Mouse (Mus musculus) forebrain, embryonic 16.5 days (tissue): Measurements from ENCODE around the gene Fam241b. TPM values are rescaled to one million over a fixed set of nuclear protein-coding genes. Genes with fewer than 3 reads are reported as not detected.
A peak's percentile ranks its signal among the peaks of the same experiment; 100 is the strongest.
"Not testable (repeated sequence)": the region's sequence is repeated elsewhere in the genome, so short reads cannot be mapped to it uniquely, and the experiment has no call there.

Source experiments
- ATAC-seq: fragments of 200-750 bp; cut with Nextera tagmentation; 2 replicates; pipeline ENCODE4 v1.8.0; 2017; ENCODE audit warnings: mild to moderate bottlenecking, moderate library complexity
- H3K27ac ChIP-seq: fragments of 300-500 bp; sonication (generic); 2 replicates; pipeline ENCODE4 v1.5.1; 2014; ENCODE audit warnings: low read length, control low read depth
- H3K27me3 ChIP-seq: fragments of 300-500 bp; sonication (generic); replicated peaks from 2 replicates; pipeline ENCODE4 v1.6.1; 2014; ENCODE audit warnings: low read length; ENCODE audit not compliant: control insufficient read depth, insufficient read depth
- H3K36me3 ChIP-seq: fragments of 300-500 bp; sonication (generic); 2 replicates; pipeline ENCODE4 v1.6.1; 2014; ENCODE audit not compliant: control insufficient read depth, insufficient read depth
- H3K4me1 ChIP-seq: fragments of 300-500 bp; sonication (generic); replicated peaks from 2 replicates; pipeline ENCODE4 v1.6.1; 2014; ENCODE audit warnings: low read length; ENCODE audit not compliant: control insufficient read depth, insufficient read depth
- H3K4me2 ChIP-seq: fragments of 300-500 bp; sonication (generic); 2 replicates; pipeline ENCODE4 v1.6.1; 2014; ENCODE audit warnings: mild to moderate bottlenecking, low read length, control low read depth
- H3K4me3 ChIP-seq: fragments of 300-500 bp; sonication (generic); replicated peaks from 2 replicates; pipeline ENCODE4 v1.5.1; 2014; ENCODE audit warnings: mild to moderate bottlenecking, low read length, control low read depth
- H3K9ac ChIP-seq: fragments of 300-500 bp; sonication (generic); replicated peaks from 2 replicates; pipeline ENCODE4 v1.6.1; 2014; ENCODE audit warnings: low read depth, low read length, control low read depth
- H3K9me3 ChIP-seq: fragments of 300-500 bp; sonication (generic); 2 replicates; pipeline ENCODE4 v1.6.1; 2016; ENCODE audit warnings: low read length; ENCODE audit not compliant: control insufficient read depth
- WGBS: fragments of 180-500 bp; shearing (Covaris S2); extraction: QIAGEN DNeasy Blood & Tissue Kit; methylation state at CpG from one replicate; pipeline ENCODE4 v1.1.7; 2014; 5-methylcytosine and 5-hydroxymethylcytosine counted together
- polyA plus RNA-seq: library from polyadenylated mRNA; unstranded; fragments of >200 nt; fragmentation: Nextera tagmentation; extraction: Ambion mirVana; gene quantifications from 2 replicates; pipeline ENCODE4 v1.2.1, GENCODE M21; 2015

Fam241b gene
- polyA plus RNA-seq, 1 experiment from 2014 or later = 185 TPM

DNA sequence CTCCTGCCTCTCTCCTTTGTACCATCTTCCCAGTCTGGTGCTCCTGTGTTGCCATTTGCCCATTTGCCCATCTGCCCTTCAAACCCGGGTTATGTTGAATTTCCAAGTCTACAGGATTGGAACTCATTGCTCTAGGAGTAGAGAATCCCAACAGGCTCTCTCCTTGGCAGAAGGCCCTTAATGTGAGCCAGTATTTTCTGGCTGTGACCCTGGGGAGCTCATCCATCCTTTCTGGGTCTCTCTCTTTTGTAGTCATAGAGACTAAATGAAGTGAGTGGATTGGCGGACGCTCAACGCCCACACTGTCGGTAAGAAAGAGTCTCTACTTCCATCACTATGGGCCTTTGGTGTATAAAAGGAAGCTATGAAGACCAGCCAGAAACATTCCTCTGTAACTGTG is 56.9 kb downstream of the Fam241b start:
- H3K4me2 ChIP-seq = no peak overlapping the region
- no peaks in the 10 kb centered on the region for H3K27me3 ChIP-seq
- no peak overlapping the region for H3K9ac ChIP-seq
- ATAC-seq = no peak
- no peaks in the 10 kb centered on the region for H3K9me3 ChIP-seq
- H3K27ac ChIP-seq = no peak overlapping the region
- no peaks in the 10 kb centered on the region for H3K4me1 ChIP-seq
- H3K36me3 ChIP-seq = no peaks in the 10 kb centered on the region
- 82% methylated on average over 5 of the region's 5 CpGs for WGBS
- no peak overlapping the region for H3K4me3 ChIP-seq

DNA sequence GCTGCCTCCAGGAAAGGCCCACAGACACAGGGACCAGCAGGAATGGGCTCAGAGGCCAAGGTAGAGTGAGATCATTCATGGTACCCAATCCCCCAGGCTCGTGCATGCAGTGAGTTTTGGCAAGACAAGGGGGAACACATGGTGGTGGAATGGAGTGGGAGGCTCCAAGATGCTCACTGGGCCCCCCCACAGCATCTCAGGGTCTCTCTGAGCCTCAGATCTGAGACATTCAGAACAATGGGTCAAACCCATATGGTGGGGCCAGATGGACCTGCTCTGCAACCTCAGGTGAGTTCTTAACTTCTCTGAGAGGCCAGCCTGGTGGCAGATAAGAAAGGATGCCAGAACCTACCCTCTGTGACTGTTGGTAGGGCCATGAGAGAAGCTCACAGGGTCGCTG is 57.7 kb downstream of the Fam241b start:
- no peak overlapping the region for H3K4me2 ChIP-seq
- 58% methylated on average over 2 of the region's 2 CpGs for WGBS

DNA sequence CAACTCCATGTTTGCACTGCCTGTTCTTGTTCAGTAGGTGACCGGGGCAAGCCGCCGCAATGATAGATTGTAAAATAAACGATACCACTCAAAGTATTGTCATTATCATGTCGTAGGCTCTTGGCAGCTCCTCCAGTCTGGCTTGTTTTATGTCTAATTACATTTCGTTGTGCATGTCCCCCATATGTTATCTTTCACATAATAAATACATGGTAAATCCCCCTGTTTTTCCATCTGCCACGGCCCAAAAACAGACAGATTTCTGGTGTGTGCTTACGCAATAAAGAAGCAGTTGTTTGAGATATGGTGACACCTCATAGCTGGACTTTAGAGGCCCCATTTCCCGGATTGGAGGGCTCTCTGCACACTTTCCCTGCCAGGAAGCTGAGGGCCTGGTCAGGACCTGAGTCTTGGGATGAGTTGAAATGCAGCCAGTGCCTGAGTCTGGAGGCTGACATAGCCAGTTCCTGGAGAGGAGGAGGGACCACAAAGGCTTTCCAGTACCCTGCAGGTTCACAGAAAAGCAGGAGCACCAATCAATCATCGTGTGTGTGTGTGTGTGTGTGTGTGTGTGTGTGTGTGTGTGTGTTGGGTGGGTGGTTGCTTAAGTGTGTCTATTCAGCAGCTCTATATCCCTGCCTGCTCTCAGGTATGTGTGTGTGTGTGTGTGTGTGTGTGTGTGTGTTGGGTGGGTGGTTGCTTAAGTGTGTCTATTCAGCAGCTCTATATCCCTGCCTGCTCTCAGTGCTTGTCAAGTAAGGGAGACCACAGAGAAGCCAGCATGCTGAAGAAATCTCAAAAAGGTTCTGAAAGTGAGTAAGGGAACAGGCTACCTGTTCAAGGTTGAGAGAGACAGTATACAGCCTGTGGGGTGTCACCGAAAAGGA is 67.2 kb downstream of the Fam241b start:
- no peaks in the 10 kb centered on the region for H3K36me3 ChIP-seq
- 0 out of 2 replicates have a peak, but pooled peaks cover 4% of the 10 kb centered on the region for H3K27me3 ChIP-seq
- H3K27ac ChIP-seq = no peak overlapping the region
- H3K4me1 ChIP-seq = peaks cover 2% of the 10 kb centered on the region; the same call in 1 of the 2 replicates
- no peak overlapping the region for H3K9ac ChIP-seq
- ATAC-seq = peak; percentile 40; the same call in 1 of the 2 replicates
- H3K4me2 ChIP-seq = no peak overlapping the region
- H3K9me3 ChIP-seq = peaks cover 3% of the 10 kb centered on the region
- 59% methylated on average over 11 of the region's 11 CpGs for whole genome bisulfite sequencing
- no peak overlapping the region for H3K4me3 ChIP-seq

More for the DNA sequence above, 57.7 kb downstream of the Fam241b start:
- Histone ChIP-seq H3K9me3 (no peaks in the 10 kb centered on the region), H3K4me1 (no peaks in the 10 kb centered on the region), H3K27ac (no peak overlapping the region), H3K4me3 (no peak overlapping the region), H3K36me3 (no peaks in the 10 kb centered on the region), H3K27me3 (no peaks in the 10 kb centered on the region), H3K9ac (no peak overlapping the region)
- ATAC-seq = no peak

DNA sequence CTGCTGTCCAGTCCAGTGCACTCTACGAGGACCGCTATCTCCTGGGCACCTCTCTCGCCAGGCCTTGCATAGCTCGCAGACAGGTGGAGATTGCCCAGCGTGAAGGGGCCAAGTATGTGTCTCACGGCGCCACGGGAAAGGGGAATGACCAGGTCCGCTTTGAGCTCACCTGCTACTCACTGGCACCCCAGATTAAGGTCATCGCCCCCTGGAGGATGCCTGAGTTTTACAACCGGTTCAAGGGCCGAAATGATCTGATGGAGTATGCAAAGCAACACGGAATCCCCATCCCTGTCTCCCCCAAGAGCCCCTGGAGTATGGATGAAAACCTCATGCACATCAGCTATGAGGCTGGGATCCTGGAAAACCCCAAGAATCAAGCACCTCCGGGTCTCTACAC is 72.4 kb downstream of the Fam241b start:
- H3K36me3 ChIP-seq, H3K27ac ChIP-seq, H3K4me3 ChIP-seq, H3K9me3 ChIP-seq, H3K9ac ChIP-seq, H3K4me1 ChIP-seq, ATAC-seq, H3K27me3 ChIP-seq, H3K4me2 ChIP-seq: not testable (repeated sequence)
- 79% methylated on average over 10 of the region's 14 CpGs for WGBS

DNA sequence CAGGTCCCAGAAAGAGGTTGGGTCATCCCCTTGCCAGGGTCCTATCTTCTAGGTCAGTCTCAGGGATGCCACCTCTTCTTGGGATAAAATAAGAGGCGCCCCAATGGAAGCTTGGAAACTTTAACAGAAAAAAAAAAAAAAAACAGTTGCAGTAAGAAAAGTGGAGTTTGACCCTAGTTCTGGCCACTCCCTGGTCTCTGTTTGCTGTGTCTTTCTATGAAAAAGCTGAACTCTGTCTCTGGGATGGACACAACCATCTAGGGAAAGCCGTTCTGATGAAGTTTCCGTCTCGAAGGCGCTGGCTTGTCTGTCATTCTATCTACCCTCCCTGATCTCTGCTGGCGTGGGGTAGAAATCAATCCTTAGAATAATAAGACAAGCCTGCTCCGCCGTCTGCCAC is 73.1 kb downstream of the Fam241b start:
- ATAC-seq = no peak

DNA sequence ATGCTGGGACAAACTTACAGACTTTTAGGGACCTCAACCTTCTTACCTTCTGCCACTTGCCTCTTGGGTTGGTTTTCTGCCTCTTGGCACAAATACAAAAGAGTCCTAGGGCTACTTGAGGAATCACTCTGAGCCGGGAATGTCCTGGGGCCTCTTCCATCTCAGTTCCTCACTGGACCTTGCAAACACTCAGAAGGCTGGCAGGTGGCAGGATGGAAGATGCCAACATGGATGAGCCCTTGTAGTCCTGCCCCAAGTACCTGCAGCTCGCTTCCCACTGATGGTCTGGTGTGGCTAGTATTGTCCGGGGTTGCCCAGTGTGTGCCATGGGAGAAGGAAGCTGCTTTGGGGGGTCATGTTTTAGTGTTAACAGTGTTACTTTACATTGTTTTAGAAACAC is 73.8 kb downstream of the Fam241b start:
- H3K4me1 ChIP-seq = no peaks in the 10 kb centered on the region
- ATAC-seq = no peak
- 94% methylated on average over 3 of the region's 3 CpGs for WGBS
- no peak overlapping the region for H3K9ac ChIP-seq
- H3K4me2 ChIP-seq = no peak overlapping the region
- no peak overlapping the region for H3K4me3 ChIP-seq
- no peaks in the 10 kb centered on the region for H3K36me3 ChIP-seq
- 0 out of 2 replicates have a peak, but pooled peaks cover 4% of the 10 kb centered on the region for H3K27me3 ChIP-seq
- no peaks in the 10 kb centered on the region for H3K9me3 ChIP-seq
- H3K27ac ChIP-seq = no peak overlapping the region

More for the DNA sequence above, 73.1 kb downstream of the Fam241b start:
- Histone ChIP-seq H3K36me3 (no peaks in the 10 kb centered on the region), H3K4me3 (no peak overlapping the region), H3K4me2 (no peak overlapping the region), H3K9me3 (no peaks in the 10 kb centered on the region), H3K27me3 (0 out of 2 replicates have a peak, but pooled peaks cover 4% of the 10 kb centered on the region), H3K9ac (no peak overlapping the region), H3K27ac (no peak overlapping the region), H3K4me1 (no peaks in the 10 kb centered on the region)
- 91% methylated on average over 8 of the region's 8 CpGs for WGBS

DNA sequence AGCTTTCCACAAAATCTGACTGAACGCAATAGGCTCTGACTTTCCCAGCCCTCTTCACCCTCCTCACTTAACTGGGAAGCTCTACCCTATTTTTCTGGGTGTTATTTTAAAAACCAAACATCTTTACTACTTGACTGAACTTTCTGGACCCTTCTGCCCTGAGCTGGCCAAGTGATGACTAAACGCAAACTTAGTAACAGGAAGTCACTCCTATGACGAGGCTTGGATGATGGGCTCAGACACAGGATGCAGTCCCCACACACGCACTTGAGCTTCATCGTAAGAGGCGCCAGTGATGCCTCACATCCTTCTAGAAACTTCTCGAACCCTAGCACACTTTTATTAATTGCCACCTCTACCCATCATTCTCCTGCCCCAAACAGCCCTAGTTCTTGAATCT is 74.3 kb downstream of the Fam241b start:
- H3K9ac ChIP-seq = no peak overlapping the region
- H3K4me3 ChIP-seq = no peak overlapping the region
- H3K36me3 ChIP-seq = no peaks in the 10 kb centered on the region
- no peaks in the 10 kb centered on the region for H3K9me3 ChIP-seq
- no peak for ATAC-seq
- H3K27ac ChIP-seq = no peak overlapping the region
- H3K4me2 ChIP-seq = no peak overlapping the region
- H3K27me3 ChIP-seq = 0 out of 2 replicates have a peak, but pooled peaks cover 4% of the 10 kb centered on the region
- 92% methylated on average over 7 of the region's 7 CpGs for WGBS
- H3K4me1 ChIP-seq = no peaks in the 10 kb centered on the region

DNA sequence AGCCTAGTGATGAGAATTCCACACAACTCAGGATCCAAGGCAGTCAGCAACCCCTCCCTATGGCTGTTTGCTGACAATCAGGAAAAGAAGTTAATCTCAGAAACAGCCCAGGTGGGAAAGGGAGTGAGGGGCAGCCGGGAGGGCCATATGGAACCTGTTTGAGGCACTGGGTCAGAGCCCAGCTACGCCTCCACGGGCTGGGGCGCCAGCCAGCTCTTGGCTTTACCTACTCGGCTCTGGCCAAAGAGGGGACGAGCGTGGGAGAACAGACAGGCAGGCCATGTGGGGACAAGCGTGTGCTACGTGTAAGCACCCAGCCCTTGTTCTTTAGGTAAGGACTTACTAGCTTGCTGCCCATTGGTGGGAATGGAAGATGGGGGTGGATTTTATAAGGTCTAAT is 75.2 kb downstream of the Fam241b start:
- 83% methylated on average over 9 of the region's 9 CpGs for WGBS
- no peaks in the 10 kb centered on the region for H3K4me1 ChIP-seq

DNA sequence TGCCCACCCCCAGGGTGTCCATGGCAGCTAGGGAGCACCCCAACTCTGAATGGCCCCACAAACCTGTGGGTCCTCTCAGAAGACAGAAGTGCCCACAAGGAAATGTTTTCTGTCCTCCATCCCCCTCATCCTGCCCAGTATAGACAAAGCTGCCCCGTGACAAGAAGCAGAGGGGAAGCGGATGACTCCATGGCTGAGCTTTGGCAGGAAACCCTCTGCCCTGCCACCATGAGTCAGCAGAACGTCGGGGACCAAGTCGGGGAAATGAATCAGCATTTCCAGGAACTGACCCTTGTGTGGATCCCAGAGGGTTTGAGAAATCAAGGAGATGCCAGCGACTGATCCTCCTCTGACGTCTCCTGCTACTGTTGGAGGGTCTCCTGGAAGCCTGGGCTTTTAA is 77.5 kb downstream of the Fam241b start:
- ATAC-seq = no peak
- H3K27ac ChIP-seq = no peak overlapping the region
- 0 out of 2 replicates have a peak, but pooled peaks cover under 1% of the 10 kb centered on the region for H3K4me1 ChIP-seq
- no peaks in the 10 kb centered on the region for H3K27me3 ChIP-seq
- no peaks in the 10 kb centered on the region for H3K9me3 ChIP-seq
- H3K9ac ChIP-seq = no peak overlapping the region
- H3K4me2 ChIP-seq = no peak overlapping the region
- no peaks in the 10 kb centered on the region for H3K36me3 ChIP-seq
- WGBS = 75% methylated on average over 7 of the region's 7 CpGs
- H3K4me3 ChIP-seq = no peak overlapping the region

More for the DNA sequence above, 75.2 kb downstream of the Fam241b start:
- Histone ChIP-seq H3K9ac (no peak overlapping the region), H3K36me3 (no peaks in the 10 kb centered on the region), H3K4me2 (no peak overlapping the region), H3K9me3 (no peaks in the 10 kb centered on the region), H3K27ac (no peak overlapping the region), H3K27me3 (no peaks in the 10 kb centered on the region), H3K4me3 (no peak overlapping the region)
- ATAC-seq = no peak
